Mouse (Mus musculus): ENCODE results near the gene Cog6. TPM values are rescaled to one million over a fixed set of nuclear protein-coding genes. Genes with fewer than 3 reads are reported as not detected.
A peak's percentile ranks its signal among the peaks of the same experiment; 100 is the strongest.
"Not testable (repeated sequence)": the region's sequence is repeated elsewhere in the genome, so short reads cannot be mapped to it uniquely, and the experiment has no call there.

The Cog6 gene
- total RNA-seq, 2 experiments from 2014 or later, result 33.1 to 34.8 TPM

- no peak for DNase-seq (ENCODE audit: extremely low spot score in 1 of 2, low spot score in 2 of 2)
- intact Hi-C loops (cut with DNase I), result no loop called here
Measured at GRCm38 (mm10) chr3:53038913-53039312, 21.9 kb upstream of the Cog6 start.

DNA sequence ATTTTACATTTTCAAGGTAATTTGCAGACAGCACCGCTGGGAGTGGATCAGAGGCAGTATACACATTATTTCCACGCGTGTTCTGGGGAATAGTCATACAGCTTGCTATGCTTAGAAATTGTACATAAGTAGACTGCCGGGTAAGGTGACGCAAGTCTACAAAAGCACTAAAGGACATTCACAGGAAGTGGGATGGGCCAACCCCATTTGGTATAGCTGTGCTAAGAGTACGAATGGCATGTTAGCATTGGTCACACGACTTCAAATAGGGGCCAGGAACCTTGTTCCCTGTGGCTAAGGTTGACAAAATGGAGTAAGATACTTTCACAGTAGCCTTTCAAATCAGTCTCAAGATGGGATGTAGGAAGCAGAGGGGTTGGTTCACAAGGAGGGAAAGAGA, 19.9 kb upstream of the Cog6 start:
- no peak for DNase-seq (ENCODE audit: extremely low spot score in 1 of 2, low spot score in 2 of 2)
- intact Hi-C loops (cut with DNase I), result no loop called here

- DNase-seq (ENCODE audit: extremely low spot score in 1 of 2, low spot score in 2 of 2), result no peak
- intact Hi-C loops (cut with DNase I), result no loop called here
Measured at GRCm38 (mm10) chr3:53036076-53036475, 19.0 kb upstream of the Cog6 start.

GRCm38 (mm10) chr3:53033448-53033847, 16.4 kb upstream of the Cog6 start:
- intact Hi-C loops (cut with DNase I), result no loop called here
- no peak for DNase-seq (ENCODE audit: extremely low spot score in 1 of 2, low spot score in 2 of 2)

GRCm38 (mm10) chr3:53032432-53032831, 15.4 kb upstream of the Cog6 start:
- DNase-seq (ENCODE audit: extremely low spot score in 1 of 2, low spot score in 2 of 2), result no peak
- intact Hi-C loops (cut with DNase I), result no loop called here

DNA sequence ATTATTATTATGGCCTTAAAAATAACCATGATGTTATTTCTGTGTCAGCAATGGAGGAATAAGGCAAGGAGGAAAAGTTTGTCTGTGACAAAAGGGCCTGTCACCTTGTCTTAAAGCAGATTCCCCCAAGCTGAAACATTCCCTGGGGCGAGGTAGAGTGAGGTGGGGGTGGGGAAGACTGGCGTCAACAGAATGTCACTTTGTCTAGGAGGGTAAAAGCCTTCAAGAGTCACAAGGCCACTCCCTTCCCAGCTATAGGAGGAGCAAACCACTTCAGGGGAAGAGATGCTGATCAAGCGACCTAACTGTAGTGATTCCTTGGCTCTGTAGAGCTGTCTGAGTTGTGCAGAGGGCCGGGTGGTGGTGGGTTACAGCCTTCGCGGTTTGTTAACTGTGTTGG, 14.5 kb upstream of the Cog6 start:
- intact Hi-C loops (cut with DNase I), result no loop called here
- DNase-seq (ENCODE audit: extremely low spot score in 1 of 2, low spot score in 2 of 2), result no peak

GRCm38 (mm10) chr3:53029046-53029445, 12.0 kb upstream of the Cog6 start:
- DNase-seq (ENCODE audit: extremely low spot score in 1 of 2, low spot score in 2 of 2), result peak; percentile 52 to 77
- intact Hi-C loops (cut with DNase I), result no loop called here

DNA sequence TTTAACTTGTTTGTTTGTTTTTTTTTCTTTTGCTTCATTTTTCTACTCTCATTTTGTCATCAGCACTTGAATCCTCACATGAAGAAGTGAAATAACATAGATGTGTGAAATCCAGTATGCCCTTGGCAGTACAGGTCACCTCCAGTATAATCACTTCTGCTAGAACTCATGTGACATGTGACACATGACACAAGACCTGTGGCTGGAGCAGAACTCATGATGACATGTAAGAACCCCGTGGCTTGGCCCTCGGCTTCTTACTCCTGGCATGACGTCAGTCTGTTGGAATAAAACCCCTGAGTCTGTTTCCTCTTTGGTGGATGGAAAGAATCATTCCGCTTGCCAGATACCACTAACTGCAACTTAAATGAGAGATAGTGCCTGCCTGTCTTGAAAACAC, 10.3 kb upstream of the Cog6 start:
- intact Hi-C loops (cut with DNase I), result no loop called here
- no peak for DNase-seq (ENCODE audit: extremely low spot score in 1 of 2, low spot score in 2 of 2)

- intact Hi-C loops (cut with DNase I), result no loop called here
- DNase-seq (ENCODE audit: extremely low spot score in 1 of 2, low spot score in 2 of 2), result no peak
Measured at GRCm38 (mm10) chr3:53007411-53007810, 9.6 kb downstream of the Cog6 start.

DNA sequence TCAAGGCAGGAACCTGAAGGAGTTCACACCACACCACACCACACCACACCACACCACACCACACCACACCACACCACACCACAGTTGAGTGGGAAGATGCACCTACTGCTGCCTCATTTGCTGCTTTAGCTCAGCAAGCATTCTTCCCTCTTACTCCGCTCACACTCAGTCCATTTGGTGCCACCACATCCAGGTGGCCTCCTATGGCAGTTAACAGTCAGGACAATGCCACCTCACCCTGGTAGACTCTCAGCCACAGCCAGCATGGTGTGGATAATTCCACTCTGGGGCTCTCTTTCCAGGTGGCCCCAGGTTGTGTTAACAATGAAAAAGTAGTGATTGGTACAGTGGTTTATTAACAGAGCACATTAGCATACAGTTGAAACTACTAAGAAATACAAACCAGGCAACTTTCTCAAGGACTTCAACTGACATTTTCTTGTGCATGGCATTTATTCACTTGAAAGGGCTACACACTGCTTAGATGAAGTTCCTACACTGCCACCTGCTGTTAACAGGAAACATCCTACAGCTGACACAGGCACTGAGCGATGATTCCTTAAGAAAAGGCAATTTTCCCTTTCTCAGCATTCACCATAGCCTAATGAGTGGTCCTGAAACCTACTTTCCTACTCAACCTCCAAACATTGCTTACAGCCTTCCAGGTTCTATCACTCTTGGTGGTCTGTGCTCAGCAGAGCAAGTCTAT, 12.5 kb downstream of the Cog6 start:
- DNase-seq (ENCODE audit: extremely low spot score in 1 of 2, low spot score in 2 of 2), result peak in 1 of 2 experiments; percentile 38
- intact Hi-C loops (cut with DNase I), result loop anchor here (5.0 kb wide), 1 partner anchor 747 kb away; no protein-coding TSS in a partner anchor

DNA sequence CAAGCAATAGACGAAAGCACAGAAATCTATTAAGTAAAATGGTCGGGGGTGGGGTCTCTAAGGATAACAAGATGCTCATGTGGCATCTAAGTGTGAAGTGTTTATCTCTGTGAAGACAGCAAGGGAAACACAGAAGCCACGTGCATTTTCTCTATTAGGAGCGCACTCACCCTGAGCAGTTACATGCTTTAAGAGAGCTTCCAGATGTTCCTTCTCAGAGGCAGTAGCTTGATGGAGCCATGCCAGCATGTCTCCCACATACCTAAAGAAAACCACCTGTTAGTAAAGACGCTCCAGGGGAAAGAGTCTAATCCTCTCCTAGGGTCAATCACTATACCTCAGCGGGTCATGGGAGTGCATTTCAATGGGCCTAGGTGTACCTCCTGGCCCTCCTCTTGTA, 15.0 kb downstream of the Cog6 start:
- intact Hi-C loops (cut with DNase I), result loop anchor here (5.0 kb wide), 1 partner anchor 745 kb away; no protein-coding TSS in a partner anchor
- DNase-seq (ENCODE audit: extremely low spot score in 1 of 2, low spot score in 2 of 2), result no peak

DNA sequence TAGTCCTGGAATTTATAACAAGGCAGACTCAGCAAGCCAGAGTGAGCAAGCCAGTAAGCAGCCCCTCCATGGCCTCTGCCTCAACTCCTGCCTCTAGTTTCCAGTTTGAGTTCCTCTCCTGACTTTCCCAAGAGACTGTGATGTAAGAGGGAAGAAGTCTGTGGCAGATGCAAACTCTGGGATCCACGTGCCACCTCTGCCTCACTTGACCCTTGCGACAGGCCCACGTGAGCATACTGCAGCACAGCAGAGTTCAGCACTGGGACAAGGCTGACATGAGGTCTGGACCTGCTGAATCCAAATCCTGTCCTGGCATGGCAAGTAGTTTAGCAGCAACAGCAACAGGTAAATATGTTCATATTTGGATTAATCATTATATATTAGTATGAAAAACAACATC, 17.0 kb downstream of the Cog6 start:
- no peak for DNase-seq (ENCODE audit: extremely low spot score in 1 of 2, low spot score in 2 of 2)
- intact Hi-C loops (cut with DNase I), result loop anchor here (5.0 kb wide), 1 partner anchor 743 kb away; no protein-coding TSS in a partner anchor

DNA sequence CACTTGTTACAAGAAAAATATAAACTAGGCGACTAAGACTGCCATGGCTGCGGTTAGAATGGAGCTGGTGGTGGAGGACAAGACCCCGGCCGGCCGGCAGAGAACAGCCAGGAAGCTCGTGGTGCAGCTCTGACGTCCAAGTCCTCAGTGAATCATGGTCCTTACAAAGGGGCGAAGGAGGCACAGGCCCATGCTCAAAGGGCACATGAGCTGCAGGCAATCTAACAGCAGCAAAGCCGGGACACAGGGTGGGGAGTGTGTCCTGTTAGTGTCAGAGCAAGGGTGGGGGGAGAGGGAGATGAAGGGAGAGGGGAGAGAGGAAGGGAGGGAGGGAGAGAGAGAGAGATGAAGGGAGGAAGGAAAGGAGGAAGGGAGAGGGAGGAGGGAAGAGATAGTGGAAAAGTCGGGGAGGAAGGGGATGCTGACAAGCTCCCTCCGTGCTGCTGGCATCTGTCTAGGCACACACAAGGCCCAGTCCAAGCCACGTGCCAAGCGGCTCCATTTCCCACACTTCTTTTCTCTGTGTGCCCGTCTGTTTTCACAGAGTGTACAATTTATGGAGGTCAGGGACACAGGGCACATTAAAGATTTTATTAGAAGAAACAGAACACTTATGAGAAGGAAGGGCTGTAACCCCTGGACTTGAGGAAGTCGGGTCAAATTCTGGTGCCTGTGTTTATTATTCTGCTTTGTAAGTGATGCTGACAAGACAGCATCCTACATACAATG, 17.9 kb downstream of the Cog6 start:
- DNase-seq (ENCODE audit: extremely low spot score in 1 of 2, low spot score in 2 of 2), result no peak
- intact Hi-C loops (cut with DNase I), result no loop called here

- intact Hi-C loops (cut with DNase I), result no loop called here
Measured at GRCm38 (mm10) chr3:52997381-52997780, 19.7 kb downstream of the Cog6 start.

GRCm38 (mm10) chr3:52996635-52997034, 20.4 kb downstream of the Cog6 start:
- no peak for DNase-seq (ENCODE audit: extremely low spot score in 1 of 2, low spot score in 2 of 2)

More at GRCm38 (mm10) chr3:52997381-52997780, 19.7 kb downstream of the Cog6 start:
- no peak for DNase-seq (ENCODE audit: extremely low spot score in 1 of 2, low spot score in 2 of 2)

DNA sequence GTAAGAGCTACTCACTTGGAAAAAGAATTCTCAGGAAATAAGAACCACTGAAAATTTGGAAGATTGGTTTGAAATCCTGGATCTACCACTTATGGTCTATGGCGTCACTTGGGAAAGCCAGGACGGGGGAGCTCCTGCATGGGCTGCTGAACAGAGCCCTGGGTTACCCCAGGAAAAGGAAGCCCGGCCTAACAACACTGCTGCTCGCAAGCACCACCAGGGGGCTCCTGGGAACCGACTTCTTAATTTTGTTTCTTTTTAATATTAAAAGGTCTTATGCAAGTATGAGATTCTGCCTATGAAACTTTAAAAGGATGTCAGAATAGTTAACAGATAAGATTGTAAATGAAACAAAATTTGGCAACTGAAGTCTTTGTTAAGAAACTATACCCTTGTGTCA, 22.4 kb downstream of the Cog6 start:
- intact Hi-C loops (cut with DNase I), result no loop called here
- DNase-seq (ENCODE audit: extremely low spot score in 1 of 2, low spot score in 2 of 2), result no peak

More at GRCm38 (mm10) chr3:52996635-52997034, 20.4 kb downstream of the Cog6 start:
- intact Hi-C loops (cut with DNase I), result no loop called here

- intact Hi-C loops (cut with DNase I), result no loop called here
- no peak for DNase-seq (ENCODE audit: extremely low spot score in 1 of 2, low spot score in 2 of 2)
Measured at GRCm38 (mm10) chr3:52993296-52993695, 23.7 kb downstream of the Cog6 start.

GRCm38 (mm10) chr3:52990041-52990737, 26.8 kb downstream of the Cog6 start:
- DNase-seq (ENCODE audit: extremely low spot score in 1 of 2, low spot score in 2 of 2), result no peak
- intact Hi-C loops (cut with DNase I), result no loop called here

GRCm38 (mm10) chr3:52985508-52985941, 31.5 kb downstream of the Cog6 start:
- DNase-seq (ENCODE audit: extremely low spot score in 1 of 2, low spot score in 2 of 2); intact Hi-C loops (cut with DNase I): not testable (repeated sequence)

Measured in left cerebral cortex, postnatal 10 days (tissue).